Mouse (Mus musculus): ENCODE measurements around the gene Lpp. TPM values are rescaled to one million over a fixed set of nuclear protein-coding genes. Genes with fewer than 3 reads are reported as not detected.
A peak's percentile ranks its signal among the peaks of the same experiment; 100 is the strongest.

The Lpp gene
- polyA plus RNA-seq, 1 experiment from 2014 or later = 42.7 TPM

DNA sequence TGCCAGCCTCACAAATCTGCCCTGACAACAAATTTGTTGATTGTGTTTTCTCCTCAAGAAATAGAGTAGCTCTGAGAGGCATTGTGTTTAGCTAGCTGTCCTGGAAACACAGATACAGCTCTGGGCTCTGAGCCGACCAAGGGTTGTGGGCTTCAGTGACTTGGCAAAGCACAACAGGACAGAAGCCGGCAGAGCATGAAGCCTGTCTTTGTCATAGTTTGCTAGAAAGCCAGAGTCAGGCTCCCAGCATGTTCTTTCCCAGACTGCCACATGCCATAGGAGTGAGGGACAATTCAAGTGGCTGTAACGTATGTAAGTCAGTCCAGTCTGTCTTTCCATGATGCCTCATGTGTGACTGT is 521.1 kb downstream of the Lpp start:
- no peaks in the 10 kb centered on the region for H3K27me3 ChIP-seq (replicated peaks; ENCODE audit: control insufficient read depth, insufficient read depth, low read length)
- no peak overlapping the region for H3K9ac ChIP-seq (ENCODE audit: low read depth, low read length)
- WGBS = 67% methylated on average over 3 of the region's 3 CpGs
- no peak overlapping the region for H3K4me3 ChIP-seq (ENCODE audit: low read depth, low read length)
- ATAC-seq (ENCODE audit: low read depth) (peak; percentile 47; the same call in 1 of the 2 replicates), DNase-seq (ENCODE audit: low spot score) (peak; percentile 45)
- no peaks in the 10 kb centered on the region for H3K9me3 ChIP-seq (ENCODE audit: control insufficient read depth, low read length)
- H3K4me1 ChIP-seq (ENCODE audit: control insufficient read depth, insufficient read depth, low read length) = 0 out of 2 replicates have a peak, but pooled peaks cover 8% of the 10 kb centered on the region
- no peaks in the 10 kb centered on the region for H3K36me3 ChIP-seq (ENCODE audit: control insufficient read depth, insufficient read depth, low read length)
- no peak overlapping the region for H3K27ac ChIP-seq (replicated peaks; ENCODE audit: low read depth, low read length)
- H3K4me2 ChIP-seq (ENCODE audit: low read depth, low read length) = no peak overlapping the region

DNA sequence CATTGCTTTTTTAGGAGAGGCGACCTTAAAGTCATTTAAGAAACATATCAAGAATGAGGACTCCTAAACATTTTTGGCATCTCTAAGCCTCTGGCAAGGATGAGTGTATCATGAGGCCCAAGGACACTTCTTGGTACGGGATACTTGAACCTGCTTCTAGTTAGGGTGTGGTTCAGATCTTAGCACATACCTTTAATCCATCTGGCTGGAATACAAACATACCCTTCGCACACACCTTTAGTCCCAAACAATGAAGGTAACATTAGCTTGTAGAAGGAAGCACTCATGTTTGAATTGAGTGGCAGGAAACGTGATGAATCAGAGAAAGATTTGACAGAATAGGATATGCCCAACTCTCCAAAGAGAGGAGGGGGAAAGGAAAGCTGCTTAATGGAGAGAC is 522.2 kb downstream of the Lpp start:
- Histone ChIP-seq H3K36me3 (ENCODE audit: control insufficient read depth, insufficient read depth, low read length) (no peaks in the 10 kb centered on the region), H3K27ac (replicated peaks; ENCODE audit: low read depth, low read length) (no peak overlapping the region), H3K9me3 (ENCODE audit: control insufficient read depth, low read length) (no peaks in the 10 kb centered on the region), H3K4me2 (ENCODE audit: low read depth, low read length) (no peak overlapping the region), H3K9ac (ENCODE audit: low read depth, low read length) (no peak overlapping the region), H3K4me1 (ENCODE audit: control insufficient read depth, insufficient read depth, low read length) (0 out of 2 replicates have a peak, but pooled peaks cover 8% of the 10 kb centered on the region), H3K4me3 (ENCODE audit: low read depth, low read length) (no peak overlapping the region), H3K27me3 (replicated peaks; ENCODE audit: control insufficient read depth, insufficient read depth, low read length) (no peaks in the 10 kb centered on the region)
- DNase-seq (ENCODE audit: low spot score) (no peak), ATAC-seq (ENCODE audit: low read depth) (no peak)
- 78% methylated on average over 4 of the region's 4 CpGs for WGBS

DNA sequence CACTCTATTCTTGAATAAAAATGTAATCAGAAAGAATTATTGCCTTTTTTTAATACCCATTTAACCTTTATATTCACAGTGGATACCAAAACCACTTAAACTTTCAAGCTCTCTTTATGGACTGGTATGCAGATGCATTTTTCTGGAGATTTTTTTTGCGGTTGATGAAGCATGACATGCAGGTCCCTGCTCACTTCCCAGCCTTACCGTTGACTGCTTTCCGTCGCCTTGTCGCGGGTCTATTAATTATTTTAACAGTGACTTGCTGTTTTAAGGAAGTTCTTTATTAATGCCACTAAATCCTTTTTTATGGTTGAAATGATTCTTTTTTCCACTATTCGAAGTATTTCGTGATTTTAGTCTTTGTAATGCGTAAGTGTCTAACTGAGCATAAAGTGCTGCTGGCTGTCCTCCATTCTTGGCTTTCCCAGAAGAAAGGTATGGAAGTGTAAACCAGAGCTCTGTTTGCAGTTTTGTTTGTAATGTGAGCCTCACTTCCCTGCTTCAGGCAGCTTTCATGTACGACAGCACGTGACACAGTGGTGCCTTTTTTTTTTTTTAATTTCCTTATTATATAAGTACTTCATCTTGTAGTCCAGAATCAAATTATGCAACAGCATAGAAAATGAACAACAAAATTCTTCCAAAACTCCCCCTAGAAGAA is 526.2 kb downstream of the Lpp start:
- Histone ChIP-seq H3K27me3 (replicated peaks; ENCODE audit: control insufficient read depth, insufficient read depth, low read length) (no peaks in the 10 kb centered on the region), H3K4me3 (ENCODE audit: low read depth, low read length) (no peak overlapping the region), H3K36me3 (ENCODE audit: control insufficient read depth, insufficient read depth, low read length) (no peaks in the 10 kb centered on the region), H3K9ac (ENCODE audit: low read depth, low read length) (no peak overlapping the region), H3K9me3 (ENCODE audit: control insufficient read depth, low read length) (no peaks in the 10 kb centered on the region), H3K4me1 (ENCODE audit: control insufficient read depth, insufficient read depth, low read length) (0 out of 2 replicates have a peak, but pooled peaks cover 4% of the 10 kb centered on the region), H3K4me2 (ENCODE audit: low read depth, low read length) (peak overlapping the region; percentile 18; the same call in 1 of the 2 replicates), H3K27ac (replicated peaks; ENCODE audit: low read depth, low read length) (peak overlapping the region; percentile 28; the same call in 1 of the 2 replicates)
- peak; percentile 62; the same call in 1 of the 2 replicates for ATAC-seq (ENCODE audit: low read depth)
- peak; percentile 68 for DNase-seq (ENCODE audit: low spot score)
- 33% methylated on average over 11 of the region's 11 CpGs for WGBS

DNA sequence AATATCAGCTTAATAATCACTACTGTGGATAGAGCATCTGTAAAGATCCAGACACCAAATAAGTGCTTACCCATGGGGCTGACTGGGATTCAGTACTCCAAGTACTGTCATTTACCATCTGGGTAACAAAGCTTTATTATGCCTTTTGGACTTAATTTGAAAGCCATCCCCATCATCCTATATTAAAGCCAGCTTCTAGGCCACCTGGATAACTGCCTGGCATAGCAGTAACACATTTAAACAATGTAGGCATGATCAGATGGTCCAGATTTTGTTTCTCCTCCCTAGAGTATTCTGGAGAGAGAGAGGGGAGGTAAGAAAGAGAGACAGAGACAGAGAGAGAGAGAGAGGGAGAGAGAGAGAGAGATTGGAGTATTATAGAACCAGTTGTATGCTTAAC is 536.8 kb downstream of the Lpp start:
- Histone ChIP-seq H3K4me3 (ENCODE audit: low read depth, low read length) (no peak overlapping the region), H3K36me3 (ENCODE audit: control insufficient read depth, insufficient read depth, low read length) (peaks cover 3% of the 10 kb centered on the region; the same call in 1 of the 2 replicates), H3K27ac (replicated peaks; ENCODE audit: low read depth, low read length) (no peak overlapping the region), H3K9ac (ENCODE audit: low read depth, low read length) (no peak overlapping the region), H3K9me3 (ENCODE audit: control insufficient read depth, low read length) (no peaks in the 10 kb centered on the region), H3K4me2 (ENCODE audit: low read depth, low read length) (no peak overlapping the region), H3K4me1 (ENCODE audit: control insufficient read depth, insufficient read depth, low read length) (0 out of 2 replicates have a peak, but pooled peaks cover under 1% of the 10 kb centered on the region), H3K27me3 (replicated peaks; ENCODE audit: control insufficient read depth, insufficient read depth, low read length) (no peaks in the 10 kb centered on the region)
- DNase-seq (ENCODE audit: low spot score) (no peak), ATAC-seq (ENCODE audit: low read depth) (no peak)

DNA sequence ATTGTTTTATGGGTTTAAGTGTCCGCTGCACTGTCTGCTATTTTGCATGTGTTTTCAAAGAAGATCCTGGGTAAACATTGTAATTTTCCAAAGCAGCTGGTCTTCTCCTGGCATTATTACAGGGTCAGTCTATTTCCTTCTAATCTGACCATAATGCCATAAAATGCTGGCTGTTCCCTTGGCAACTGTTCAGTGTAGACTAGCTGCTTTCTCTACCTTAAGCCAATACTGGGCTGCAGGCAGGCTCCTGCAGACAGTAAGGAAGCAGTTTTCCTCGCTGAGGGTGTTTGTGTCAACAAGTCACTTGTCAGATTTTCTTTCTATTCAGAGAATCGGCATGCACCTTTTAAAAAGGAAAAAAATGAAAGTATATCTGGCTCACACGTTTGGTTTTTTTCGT is 537.3 kb downstream of the Lpp start:
- H3K9me3 ChIP-seq (ENCODE audit: control insufficient read depth, low read length) = no peaks in the 10 kb centered on the region
- no peak overlapping the region for H3K27ac ChIP-seq (replicated peaks; ENCODE audit: low read depth, low read length)
- H3K4me2 ChIP-seq (ENCODE audit: low read depth, low read length) = no peak overlapping the region
- H3K4me1 ChIP-seq (ENCODE audit: control insufficient read depth, insufficient read depth, low read length) = no peaks in the 10 kb centered on the region
- H3K4me3 ChIP-seq (ENCODE audit: low read depth, low read length) = no peak overlapping the region
- ATAC-seq (ENCODE audit: low read depth) = no peak
- no peak for DNase-seq (ENCODE audit: low spot score)
- H3K27me3 ChIP-seq (replicated peaks; ENCODE audit: control insufficient read depth, insufficient read depth, low read length) = no peaks in the 10 kb centered on the region
- 70% methylated on average over 5 of the region's 5 CpGs for WGBS
- H3K9ac ChIP-seq (ENCODE audit: low read depth, low read length) = no peak overlapping the region
- H3K36me3 ChIP-seq (ENCODE audit: control insufficient read depth, insufficient read depth, low read length) = peaks cover 3% of the 10 kb centered on the region; the same call in 1 of the 2 replicates

DNA sequence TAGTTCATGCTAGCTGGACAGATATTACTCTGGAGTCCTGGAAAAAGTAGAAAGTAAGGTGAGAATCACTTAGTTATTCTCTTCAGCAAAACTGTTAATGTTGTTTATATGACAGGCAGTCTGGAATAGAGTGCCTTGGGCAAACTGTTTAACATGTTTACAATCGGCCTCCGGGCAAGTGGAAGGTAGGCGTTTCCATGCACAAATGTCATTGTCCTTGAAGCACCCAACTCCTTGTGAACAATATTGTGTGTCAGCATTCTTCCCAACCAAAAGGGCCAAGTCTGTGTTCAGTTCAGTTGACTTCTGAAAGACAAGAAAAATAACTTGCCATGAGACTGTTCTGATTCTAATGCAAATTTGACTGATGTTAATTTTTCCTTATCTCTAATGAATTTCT is 539.5 kb downstream of the Lpp start:
- WGBS = 79% methylated on average over 3 of the region's 3 CpGs
- H3K36me3 ChIP-seq (ENCODE audit: control insufficient read depth, insufficient read depth, low read length) = peaks cover 3% of the 10 kb centered on the region; the same call in 1 of the 2 replicates
- H3K4me1 ChIP-seq (ENCODE audit: control insufficient read depth, insufficient read depth, low read length) = no peaks in the 10 kb centered on the region
- H3K4me3 ChIP-seq (ENCODE audit: low read depth, low read length) = no peak overlapping the region
- ATAC-seq (ENCODE audit: low read depth) = no peak
- H3K4me2 ChIP-seq (ENCODE audit: low read depth, low read length) = no peak overlapping the region
- no peak for DNase-seq (ENCODE audit: low spot score)
- no peaks in the 10 kb centered on the region for H3K9me3 ChIP-seq (ENCODE audit: control insufficient read depth, low read length)
- H3K9ac ChIP-seq (ENCODE audit: low read depth, low read length) = no peak overlapping the region
- H3K27me3 ChIP-seq (replicated peaks; ENCODE audit: control insufficient read depth, insufficient read depth, low read length) = no peaks in the 10 kb centered on the region
- H3K27ac ChIP-seq (replicated peaks; ENCODE audit: low read depth, low read length) = no peak overlapping the region

DNA sequence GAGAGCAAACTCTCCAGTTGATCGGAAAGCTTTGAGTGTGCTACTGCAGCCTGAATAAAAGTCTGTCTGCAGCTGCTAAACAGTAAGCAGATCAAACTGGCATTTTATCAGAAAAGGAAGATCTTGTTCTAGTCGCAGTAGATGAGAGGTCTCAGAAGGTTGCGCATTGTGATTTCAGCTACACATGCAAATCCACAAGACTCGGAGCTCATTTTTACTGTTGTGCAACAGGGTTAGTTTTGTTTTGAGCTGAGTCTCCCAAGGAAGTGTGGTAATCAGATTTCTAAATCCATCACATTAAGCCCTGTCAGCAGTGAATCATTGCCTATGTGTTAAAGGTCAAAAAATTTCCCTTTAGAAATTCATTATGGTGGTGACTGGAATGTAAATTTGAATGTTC is 540.4 kb downstream of the Lpp start:
- 79% methylated on average over 4 of the region's 4 CpGs for WGBS
- no peak overlapping the region for H3K27ac ChIP-seq (replicated peaks; ENCODE audit: low read depth, low read length)
- ATAC-seq (ENCODE audit: low read depth) (no peak), DNase-seq (ENCODE audit: low spot score) (peak; percentile 46)
- H3K9me3 ChIP-seq (ENCODE audit: control insufficient read depth, low read length) = no peaks in the 10 kb centered on the region
- H3K36me3 ChIP-seq (ENCODE audit: control insufficient read depth, insufficient read depth, low read length) = peaks cover 3% of the 10 kb centered on the region; the same call in 1 of the 2 replicates
- no peak overlapping the region for H3K4me2 ChIP-seq (ENCODE audit: low read depth, low read length)
- H3K4me1 ChIP-seq (ENCODE audit: control insufficient read depth, insufficient read depth, low read length) = no peaks in the 10 kb centered on the region
- no peaks in the 10 kb centered on the region for H3K27me3 ChIP-seq (replicated peaks; ENCODE audit: control insufficient read depth, insufficient read depth, low read length)
- H3K9ac ChIP-seq (ENCODE audit: low read depth, low read length) = no peak overlapping the region
- no peak overlapping the region for H3K4me3 ChIP-seq (ENCODE audit: low read depth, low read length)

DNA sequence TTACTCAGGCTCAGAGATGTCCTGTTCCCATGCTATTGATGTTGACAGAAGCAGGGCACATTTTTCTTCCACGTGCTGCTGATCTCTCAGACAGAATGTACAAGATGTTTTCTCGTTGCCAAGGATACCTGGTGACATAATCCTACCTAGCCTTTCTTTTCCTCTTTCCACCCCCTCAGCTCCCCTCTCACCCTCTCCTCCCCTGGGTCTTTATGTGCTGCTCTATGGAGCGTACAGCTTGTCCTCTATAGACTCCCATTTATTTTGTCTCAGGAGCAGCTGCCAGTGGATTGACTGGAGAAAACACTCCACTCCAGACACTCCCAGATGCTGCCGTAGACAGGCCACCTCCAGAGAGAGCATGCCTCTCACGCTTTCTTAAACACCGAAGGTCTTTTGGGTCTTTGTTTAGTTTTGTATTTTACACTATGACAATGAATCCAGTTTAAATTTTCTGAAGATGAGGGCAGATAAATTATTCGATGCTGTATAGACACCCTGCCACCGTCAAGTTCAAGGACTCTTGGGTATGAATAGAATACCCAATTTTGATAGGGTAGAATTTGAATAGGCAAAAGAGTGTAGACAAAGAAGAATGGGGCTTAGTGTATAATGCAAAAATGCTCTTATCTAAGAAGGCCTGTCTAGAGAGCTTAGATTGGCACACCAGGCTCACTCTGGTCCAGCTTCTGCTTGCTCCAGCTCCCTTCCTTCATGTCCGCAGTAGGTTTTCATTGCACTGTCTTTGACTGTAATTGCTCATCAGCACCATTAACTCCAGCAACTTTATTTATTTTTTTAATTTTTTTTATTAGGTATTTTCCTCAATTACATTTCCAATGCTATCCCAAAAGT is 548.2 kb downstream of the Lpp start:
- DNase-seq (ENCODE audit: low spot score) (peak; percentile 49), ATAC-seq (ENCODE audit: low read depth) (peak; percentile 78; the same call in 1 of the 2 replicates)
- H3K36me3 ChIP-seq (ENCODE audit: control insufficient read depth, insufficient read depth, low read length) = no peaks in the 10 kb centered on the region
- no peak overlapping the region for H3K27ac ChIP-seq (replicated peaks; ENCODE audit: low read depth, low read length)
- no peaks in the 10 kb centered on the region for H3K4me1 ChIP-seq (ENCODE audit: control insufficient read depth, insufficient read depth, low read length)
- H3K9me3 ChIP-seq (ENCODE audit: control insufficient read depth, low read length) = no peaks in the 10 kb centered on the region
- no peaks in the 10 kb centered on the region for H3K27me3 ChIP-seq (replicated peaks; ENCODE audit: control insufficient read depth, insufficient read depth, low read length)
- H3K4me2 ChIP-seq (ENCODE audit: low read depth, low read length) = no peak overlapping the region
- no peak overlapping the region for H3K9ac ChIP-seq (ENCODE audit: low read depth, low read length)
- no peak overlapping the region for H3K4me3 ChIP-seq (ENCODE audit: low read depth, low read length)
- 76% methylated on average over 9 of the region's 9 CpGs for WGBS

Data from embryonic facial prominence, embryonic 14.5 days (tissue).